Mouse (Mus musculus) erythroid progenitor cell, adult 5-6 weeks (primary cell): ENCODE results near the gene Thyn1. TPM values are rescaled to one million over a fixed set of nuclear protein-coding genes. Genes with fewer than 3 reads are reported as not detected.

Source experiments
- ATAC-seq: replicated peaks from 2 replicates; pipeline ENCODE4 v1.8.0; 2016; ENCODE audit warnings: moderate number of reproducible peaks, mild to moderate bottlenecking, moderate TSS enrichment, inconsistent platforms; ENCODE audit not compliant: poor library complexity, low FRiP score, severe bottlenecking
- total RNA-seq, 2 experiments: library from RNA; stranded (forward) in 1 of 2; stranded (reverse) in 1 of 2; fragments of 150-400 nt in 1 of 2; fragments of 186-747, 209-891 nt in 1 of 2; gene quantifications; 2 replicates each; pipeline versions ENCODE4 v1.2.3 to v1.2.4; 2015 to 2017; ENCODE audit warnings: low replicate concordance in 2 of 2

Thyn1 gene
- total RNA-seq (2015; ENCODE audit: low replicate concordance) = 4.6 and 9.7 TPM in 2 replicates
- 3.6 and 10.3 TPM in 2 replicates for total RNA-seq (2017; ENCODE audit: low replicate concordance)

DNA sequence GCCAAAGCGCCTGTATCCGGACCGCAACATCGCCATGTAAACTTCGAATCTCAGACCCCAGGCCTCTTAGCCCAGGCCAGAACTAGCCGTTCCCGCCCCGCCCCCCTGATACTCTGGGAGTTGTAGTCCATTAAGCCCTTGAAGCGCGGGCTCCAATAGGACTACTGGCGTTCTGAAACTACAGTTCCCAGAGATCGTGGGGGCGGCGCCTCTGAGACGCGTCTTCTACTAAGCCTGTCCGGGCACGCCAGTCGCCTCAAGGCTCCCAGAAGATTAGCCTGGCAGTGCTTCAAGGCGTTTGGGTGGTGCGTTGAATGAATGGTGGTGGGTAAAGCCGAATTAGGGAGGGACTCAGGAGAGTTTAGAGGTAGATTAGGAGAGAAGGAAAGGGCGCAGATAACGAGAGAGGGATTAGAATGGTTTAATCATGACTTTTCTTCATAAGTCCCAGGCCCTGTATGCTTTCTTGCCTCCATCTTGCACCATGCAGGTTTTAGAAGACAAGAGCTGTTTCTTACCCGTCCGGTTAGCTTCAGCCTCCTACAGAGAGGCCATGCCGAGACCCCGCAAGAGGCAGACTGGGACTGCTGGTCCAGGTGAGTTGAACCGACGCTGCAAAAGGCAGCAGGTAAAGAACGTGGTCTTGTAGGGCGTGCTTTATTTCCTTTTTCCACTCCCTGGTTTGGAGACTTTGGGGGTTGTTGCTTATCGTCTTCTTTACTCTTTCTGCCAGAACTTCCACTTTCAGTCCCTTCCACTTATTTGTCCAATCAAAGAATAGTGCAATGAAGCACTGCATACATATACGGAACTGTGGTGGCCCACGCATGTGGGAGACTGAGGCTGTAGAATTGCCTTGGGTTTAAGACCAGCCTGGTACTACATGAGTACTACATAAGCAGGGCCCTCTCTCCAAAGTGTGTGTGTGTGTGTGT lies at the start of gene Thyn1, which contains the start of gene Acad8:
Thyn1 (plus strand) TSS at position 250 of the 935 bp plus-strand sequence.
Acad8 (minus strand) TSS at position 106 of the 935 bp plus-strand sequence.
- peak; percentile 99 for ATAC-seq

DNA sequence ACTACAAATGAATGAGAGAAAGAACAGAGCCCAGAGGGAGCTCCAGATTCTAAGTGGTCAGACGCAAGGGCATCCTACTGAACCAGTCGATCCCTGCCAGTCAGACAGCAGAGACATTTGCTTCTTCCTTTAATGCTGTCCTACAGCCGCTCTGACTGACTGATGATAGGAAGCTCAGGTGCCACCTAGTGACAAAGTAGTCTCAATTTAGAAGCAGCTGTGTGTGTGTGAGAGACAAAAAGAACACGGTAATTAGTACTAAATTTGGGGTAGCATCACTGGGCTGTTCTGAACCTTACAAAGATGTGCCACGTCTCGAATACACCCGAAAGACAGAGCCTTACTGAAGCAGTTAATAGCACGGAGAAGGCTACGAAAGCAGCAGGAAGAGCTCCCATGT lies 21.8 kb upstream of the Thyn1 start:
- no peak for ATAC-seq

DNA sequence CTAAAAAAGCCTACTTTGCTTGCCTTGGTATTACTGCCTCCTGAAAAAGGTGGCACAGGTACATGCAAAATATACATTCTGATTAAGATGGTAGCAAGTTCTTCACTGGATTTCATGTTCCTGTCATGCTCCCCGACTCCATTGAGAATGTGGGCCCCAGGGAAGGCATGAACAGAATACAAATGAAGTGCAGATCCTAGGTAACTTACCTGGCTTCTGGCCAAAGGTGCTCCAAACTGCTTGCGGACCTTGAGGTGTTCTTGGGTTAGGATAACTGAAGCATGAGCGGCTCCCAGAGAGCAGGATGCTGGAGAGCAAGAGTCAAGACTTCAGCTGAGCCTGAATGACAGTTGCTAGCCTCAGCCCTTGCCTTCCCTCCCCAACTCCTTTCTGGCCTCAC lies 20.7 kb upstream of the Thyn1 start:
- no peak for ATAC-seq

DNA sequence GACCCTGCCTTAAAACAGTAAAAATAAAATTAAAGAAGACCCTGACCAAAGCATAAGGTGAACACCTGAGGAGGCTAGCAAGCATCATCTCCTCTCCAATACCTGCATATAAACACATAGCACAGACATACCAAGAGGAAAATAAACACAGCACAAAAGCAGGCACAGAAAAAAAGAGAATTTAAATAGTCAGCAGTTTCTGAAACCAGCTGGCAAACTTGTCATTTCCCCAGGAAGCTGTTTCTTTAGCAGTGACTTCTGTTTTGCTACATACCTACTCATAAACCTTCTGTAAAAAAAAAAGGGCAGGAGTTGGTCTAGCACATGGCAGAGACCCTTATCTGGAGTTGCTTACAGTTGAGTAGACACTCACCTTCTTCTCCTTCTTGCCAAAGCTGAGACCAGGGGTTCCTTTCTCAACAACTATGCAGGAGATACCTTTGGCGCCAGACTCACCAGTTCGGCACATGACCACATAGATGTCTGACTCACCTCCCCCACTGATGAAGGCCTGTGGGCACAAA lies 14.4 kb upstream of the Thyn1 start:
- ATAC-seq = no peak

DNA sequence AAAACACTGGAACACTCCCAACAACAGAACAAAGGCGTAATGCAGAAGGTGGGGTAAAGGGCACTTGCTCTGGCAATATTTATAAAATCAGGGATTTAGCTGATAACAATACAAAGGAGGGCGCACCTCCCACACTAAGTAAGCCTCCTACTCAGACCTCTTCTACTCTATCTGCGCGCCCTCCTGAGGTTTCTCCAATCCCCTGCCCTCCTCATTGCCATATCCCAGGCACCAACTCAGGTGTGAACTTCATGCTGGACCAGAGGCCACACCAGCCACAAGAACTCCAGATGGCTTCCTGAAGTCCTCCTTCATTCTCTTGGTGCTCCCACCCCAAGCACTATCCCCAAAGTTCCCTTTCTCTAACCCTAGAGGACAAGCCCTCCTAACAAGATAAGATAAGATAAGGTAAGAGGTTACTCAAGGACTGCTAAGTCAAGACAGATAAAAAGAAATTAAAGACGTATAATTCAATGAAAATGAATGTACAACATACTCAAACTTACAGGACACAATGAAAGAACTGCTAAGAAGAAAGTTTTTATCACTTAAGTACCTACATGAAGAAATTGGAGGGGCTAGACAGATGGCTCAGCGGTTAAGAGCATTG lies 13.7 kb upstream of the Thyn1 start:
- ATAC-seq = no peak

DNA sequence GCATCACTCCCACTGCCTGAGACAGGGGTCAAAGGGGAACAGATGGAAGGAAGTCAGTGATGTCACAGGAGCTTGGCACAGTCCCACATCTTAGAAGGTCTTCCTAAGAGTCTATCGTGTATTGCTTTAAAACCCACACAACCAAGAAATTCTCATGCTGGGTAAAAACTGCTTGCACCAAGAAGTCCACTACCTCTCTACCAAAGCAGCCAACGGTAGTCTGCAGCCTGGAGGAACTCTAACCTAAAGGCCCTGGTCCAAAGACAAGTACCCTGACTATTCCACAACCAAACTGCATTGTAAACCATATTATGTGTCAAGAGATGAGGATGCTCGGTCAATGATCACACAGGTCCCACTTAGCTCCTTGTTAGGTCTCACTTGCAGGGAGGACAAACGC lies 9.3 kb upstream of the Thyn1 start:
- ATAC-seq = no peak

DNA sequence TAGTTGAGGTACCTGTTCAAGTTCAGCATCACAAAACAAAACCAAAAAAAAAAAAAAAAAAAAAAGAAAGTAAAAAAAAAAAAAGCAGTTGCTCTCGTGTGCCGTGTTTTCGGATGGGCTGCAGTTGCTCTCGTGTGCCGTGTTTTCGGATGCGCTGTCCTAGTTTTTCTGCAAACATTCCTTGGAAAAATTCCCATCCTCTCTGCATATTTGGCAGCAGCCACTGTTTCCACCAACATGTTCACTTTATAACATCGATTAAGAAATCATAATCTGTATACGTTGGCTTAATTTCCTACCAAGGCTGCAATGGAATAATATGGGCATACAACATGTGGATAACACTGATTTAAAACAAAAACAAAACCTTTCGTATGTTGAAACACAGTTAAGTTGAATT lies 6.4 kb upstream of the Thyn1 start:
- ATAC-seq = no peak

DNA sequence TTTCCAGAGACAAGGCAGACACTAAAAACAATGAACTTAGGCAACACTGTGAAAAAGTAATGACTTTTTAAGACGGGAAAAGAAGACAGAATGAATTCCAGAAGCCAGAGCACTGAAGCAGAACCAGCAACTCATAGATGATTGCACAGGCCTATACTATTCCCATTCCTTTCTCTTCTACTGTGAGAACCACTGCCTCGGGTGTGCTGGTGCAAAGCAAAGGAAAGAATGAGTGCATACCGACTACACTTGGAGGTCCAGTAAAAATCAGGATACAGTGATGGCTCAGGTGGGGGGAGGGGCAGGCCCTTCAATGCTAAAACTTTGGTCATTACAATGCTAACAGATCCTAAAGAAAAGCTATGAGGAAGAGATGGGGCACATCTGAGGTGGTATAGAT lies 5.6 kb upstream of the Thyn1 start:
- ATAC-seq = no peak

DNA sequence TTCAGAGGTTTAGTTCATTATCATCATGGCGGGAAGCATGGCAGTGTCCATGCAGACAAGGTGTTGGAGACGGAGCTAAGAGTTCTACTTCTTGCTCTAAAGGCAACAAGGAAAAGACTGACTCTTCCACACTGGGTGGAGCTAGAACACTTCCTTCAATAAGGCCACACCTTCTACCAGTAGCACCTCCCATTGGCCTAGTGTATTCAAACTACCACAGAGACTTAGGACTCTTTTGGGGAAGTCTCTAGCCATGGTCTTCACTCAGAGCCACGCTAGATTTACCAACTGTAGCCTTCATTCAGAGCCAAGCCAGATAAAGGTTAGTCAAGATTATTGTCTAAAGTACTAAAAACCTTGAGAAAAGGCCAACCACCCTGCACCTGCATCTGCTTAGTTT lies 2.4 kb upstream of the Thyn1 start:
- ATAC-seq = no peak

DNA sequence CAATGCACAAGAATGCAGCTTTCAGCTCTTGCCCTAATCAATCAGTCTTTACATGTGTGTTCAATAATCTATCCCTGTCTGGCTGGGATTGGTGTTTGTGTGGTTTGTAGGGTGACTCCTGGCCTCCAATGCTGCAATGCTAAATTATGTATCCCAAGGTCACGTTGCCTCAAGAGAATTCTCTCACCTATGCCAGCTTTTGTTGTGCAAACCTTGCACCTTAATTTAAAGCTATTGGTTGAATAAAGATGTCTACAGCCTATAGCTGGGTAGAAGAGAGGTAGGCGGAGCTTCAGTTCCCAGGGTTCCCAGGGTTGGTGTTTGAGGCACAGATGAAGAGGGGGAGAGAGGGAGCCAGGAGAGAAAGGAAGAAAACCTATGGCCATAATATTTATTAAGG lies 2.0 kb upstream of the Thyn1 start:
- no peak for ATAC-seq

DNA sequence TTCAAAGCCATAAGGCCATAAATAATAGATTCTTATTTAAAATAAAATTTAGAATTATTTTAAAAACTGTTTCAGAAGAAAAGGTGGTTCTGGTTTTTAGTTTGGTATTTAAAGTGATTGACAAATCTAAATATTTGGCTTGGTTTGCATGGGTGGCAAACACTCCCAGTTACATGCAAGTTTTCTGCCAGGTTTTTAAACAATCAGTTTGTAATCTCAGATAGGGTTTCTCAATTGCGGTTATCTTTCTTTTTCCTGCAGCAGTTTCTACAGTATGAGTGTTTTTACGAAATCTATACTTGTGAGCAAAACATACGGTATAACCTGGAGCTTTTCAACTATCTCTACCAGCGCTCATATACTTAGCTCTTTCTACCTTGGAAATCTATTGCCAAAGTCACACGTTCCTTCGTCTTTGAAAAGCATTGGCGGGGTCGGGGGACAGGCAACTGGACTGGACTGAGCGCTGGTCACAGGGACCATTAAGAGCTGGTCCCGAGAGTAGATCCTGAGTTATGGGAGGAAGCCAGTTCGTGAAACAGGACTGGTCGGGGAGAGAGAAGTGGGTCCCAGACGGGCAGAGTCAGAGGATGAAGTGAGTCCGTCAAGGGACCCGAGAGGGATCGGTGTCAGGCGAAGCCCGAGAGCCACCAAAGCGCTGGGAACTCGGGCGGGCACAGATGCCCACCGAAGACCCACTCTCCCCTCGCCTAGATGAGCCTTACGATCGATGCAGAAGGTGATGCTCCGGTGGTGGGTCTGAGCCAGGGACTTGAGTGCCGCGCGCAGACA lies 645 bp upstream of the Thyn1 start:
- 0 out of 2 replicates have a peak, but pooled peaks have one; percentile 2 for ATAC-seq

DNA sequence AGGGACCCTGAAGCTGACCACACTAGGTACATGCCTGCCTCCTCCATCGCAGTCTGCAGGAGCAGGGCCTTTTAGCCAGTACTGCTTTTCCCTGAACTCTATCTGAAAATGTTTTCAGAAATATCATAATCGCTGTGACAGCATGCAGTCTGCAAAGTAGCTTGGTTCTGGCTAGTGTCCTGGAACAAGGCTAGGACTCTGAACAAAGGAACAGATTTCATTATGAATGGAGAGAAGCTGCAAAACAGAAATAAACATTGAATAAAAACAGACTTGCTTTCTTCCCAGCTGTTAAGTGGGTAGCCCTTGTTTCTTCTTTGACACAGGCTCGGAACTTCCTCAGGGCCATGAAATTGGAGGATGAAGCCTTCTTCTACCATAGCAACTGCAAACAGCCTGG lies 5.7 kb downstream of the Thyn1 start:
- ATAC-seq = no peak

DNA sequence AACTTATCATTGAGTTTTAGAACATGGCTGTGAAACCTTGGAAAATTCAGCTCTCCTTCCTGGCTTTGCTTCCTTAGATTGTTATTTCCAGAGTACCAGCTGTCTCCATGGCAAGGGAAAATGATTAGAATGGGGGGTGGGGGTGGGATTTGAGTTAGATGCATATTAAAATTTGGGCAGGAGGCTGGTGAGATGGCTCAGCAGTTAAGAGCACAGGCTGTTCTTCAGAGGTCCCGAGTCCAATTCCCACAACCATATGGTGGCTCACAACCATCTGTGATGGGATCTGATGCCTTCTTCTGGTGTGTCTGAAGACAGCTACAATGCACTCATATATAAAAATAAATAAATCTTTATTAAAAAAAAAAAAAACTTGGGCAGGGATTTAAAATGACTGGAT lies 6.4 kb downstream of the Thyn1 start:
- ATAC-seq = no peak

DNA sequence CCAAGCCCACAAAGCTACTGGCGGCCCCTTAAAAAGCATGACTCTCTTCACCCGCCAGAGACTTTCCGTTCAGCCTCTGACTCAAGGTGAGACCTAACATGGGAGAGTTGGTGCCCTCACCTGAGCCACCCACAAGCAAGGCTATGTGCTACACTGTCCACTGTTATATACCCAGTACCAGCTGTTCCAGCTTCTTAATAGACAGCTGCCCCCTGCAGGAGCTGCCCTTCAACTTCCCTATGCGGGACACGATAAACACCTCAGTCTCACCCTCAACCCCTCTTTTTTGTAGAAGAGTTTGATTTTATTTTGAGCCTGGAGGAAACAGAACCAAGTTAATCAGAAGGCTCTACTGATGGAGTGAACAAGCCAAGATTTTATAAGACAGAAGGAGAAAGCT lies 7.4 kb downstream of the Thyn1 start:
- ATAC-seq = no peak

DNA sequence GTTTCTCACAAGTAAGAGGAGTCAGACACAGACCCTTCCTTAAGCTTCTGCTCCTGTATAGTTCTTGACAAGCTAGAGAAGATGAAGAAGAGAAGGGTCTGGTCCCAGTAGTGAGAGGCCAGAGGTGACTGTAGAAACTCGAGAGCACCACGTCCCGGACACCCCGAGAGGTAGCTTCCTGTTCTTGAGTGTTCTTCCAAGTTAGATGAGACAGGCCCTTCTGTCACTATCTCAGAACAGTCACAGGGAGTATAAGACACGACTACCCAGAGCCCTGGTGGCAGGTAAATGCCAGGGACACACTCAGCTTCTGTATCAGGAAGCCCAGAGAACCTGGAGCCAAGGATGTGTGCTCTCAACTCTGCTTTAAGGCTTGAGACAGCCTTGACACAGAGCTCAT lies 9.7 kb downstream of the Thyn1 start:
- ATAC-seq = no peak

DNA sequence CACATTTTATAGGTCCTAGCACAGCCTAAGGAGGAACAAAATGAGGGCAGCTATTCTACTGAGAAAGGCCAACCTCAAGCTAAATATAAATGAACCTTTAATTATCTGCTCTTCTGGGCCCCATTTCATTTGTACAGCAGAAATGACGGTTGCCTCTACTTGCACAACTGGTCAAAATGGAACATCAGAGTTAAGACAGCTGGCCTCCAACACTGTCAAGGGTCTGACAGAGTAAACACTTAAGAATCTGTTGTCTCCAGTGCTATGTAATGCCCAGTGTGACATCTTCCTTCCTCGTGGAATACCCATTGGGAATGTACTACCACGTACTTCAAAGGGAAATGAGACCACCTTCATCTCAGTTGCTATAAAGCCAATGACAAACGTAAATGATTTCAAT lies 12.1 kb downstream of the Thyn1 start:
- no peak for ATAC-seq

DNA sequence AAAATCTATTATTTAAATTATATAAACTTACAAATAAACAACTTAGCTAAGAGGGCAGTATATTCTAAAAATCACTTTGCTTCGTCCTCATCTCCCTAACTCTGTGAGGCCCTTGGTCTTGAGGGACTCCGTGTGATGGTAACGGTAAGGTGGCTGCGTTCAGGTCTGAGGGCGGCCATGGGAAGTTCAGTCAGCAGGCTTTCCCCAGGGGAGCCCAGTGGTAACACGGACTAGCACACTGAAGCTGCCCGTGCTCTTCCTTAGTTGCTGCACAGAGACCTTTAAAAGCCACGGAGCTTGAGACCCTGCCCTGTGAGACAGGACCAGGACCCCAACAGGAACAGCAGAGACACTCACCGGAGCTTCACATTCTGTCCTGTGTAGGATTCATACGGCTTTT lies 19.5 kb downstream of the Thyn1 start:
- ATAC-seq = no peak

DNA sequence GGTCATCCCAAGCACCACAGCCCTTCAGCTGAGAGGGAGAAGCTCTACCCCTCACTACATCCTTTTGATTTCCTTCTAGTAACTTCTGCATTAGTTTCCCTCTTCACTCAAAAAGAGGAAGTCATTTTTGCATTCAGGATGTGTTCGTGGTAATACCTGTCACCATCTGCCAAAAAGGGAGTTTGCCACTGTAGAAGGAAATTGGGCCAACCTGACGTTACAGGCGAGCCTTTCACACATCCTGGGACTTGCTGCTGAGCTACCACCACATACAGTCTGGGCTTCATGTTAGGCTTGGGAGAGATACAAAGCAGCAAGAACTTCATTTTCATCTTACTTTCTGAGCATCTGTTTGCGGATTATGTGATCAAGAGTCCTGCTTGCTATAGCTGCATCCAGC lies 24.2 kb downstream of the Thyn1 start:
- no peak for ATAC-seq

DNA sequence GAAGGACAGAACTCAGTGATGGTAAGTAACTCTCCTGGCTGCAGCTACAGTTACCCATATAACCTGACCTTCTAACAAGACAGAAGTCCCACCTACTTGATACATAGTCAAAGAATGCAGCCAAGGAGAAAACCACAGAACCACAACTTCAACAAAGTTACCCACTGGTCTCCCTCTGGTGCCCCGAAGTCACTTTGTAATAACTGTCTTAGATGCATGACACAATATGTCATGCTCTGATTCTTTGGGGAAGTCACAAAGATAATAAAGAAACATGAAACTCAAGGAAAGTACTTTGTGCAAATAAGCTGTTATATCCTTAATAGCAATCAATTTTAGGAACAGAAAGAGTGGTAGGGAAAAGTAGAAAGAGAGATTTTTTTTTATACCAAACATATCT lies 27.2 kb downstream of the Thyn1 start:
- no peak for ATAC-seq
